Mouse (Mus musculus): Measurements from ENCODE around the gene Ppp4r4.
A peak's percentile ranks its signal among the peaks of the same experiment; 100 is the strongest.
"Not testable (repeated sequence)": the region's sequence is repeated elsewhere in the genome, so short reads cannot be mapped to it uniquely, and the experiment has no call there.

Gene Ppp4r4

GRCm38 (mm10) chr12:103532020-103532648, at the start of gene Ppp4r4:
TSS of gene Ppp4r4 (plus strand) at chr12:103532283.
- peak; percentile 85 to 89 for DNase-seq (ENCODE audit: low spot score in 2 of 2)

GRCm38 (mm10) chr12:103482781-103483180, 49.3 kb upstream of the Ppp4r4 start:
- DNase-seq (ENCODE audit: low spot score in 2 of 2), result no peak

- not testable (repeated sequence) for DNase-seq (ENCODE audit: low spot score in 2 of 2)
Observed at GRCm38 (mm10) chr12:103484200-103484972, 47.7 kb upstream of the Ppp4r4 start.

GRCm38 (mm10) chr12:103486726-103487125, 45.4 kb upstream of the Ppp4r4 start:
- no peak for DNase-seq (ENCODE audit: low spot score in 2 of 2)

GRCm38 (mm10) chr12:103487276-103487675, 44.8 kb upstream of the Ppp4r4 start:
- no peak for DNase-seq (ENCODE audit: low spot score in 2 of 2)

GRCm38 (mm10) chr12:103487750-103488149, 44.3 kb upstream of the Ppp4r4 start:
- DNase-seq (ENCODE audit: low spot score in 2 of 2), result no peak

- no peak for DNase-seq (ENCODE audit: low spot score in 2 of 2)
Observed at GRCm38 (mm10) chr12:103491091-103491730, 40.9 kb upstream of the Ppp4r4 start.

GRCm38 (mm10) chr12:103492767-103493166, 39.3 kb upstream of the Ppp4r4 start:
- DNase-seq (ENCODE audit: low spot score in 2 of 2), result peak; percentile 31 to 55

GRCm38 (mm10) chr12:103494486-103494885, 37.6 kb upstream of the Ppp4r4 start:
- peak in 1 of 2 experiments; percentile 29 for DNase-seq (ENCODE audit: low spot score in 2 of 2)

- DNase-seq (ENCODE audit: low spot score in 2 of 2), result no peak
Observed at GRCm38 (mm10) chr12:103498768-103499167, 33.3 kb upstream of the Ppp4r4 start.

- DNase-seq (ENCODE audit: low spot score in 2 of 2), result no peak
Observed at GRCm38 (mm10) chr12:103499261-103499660, 32.8 kb upstream of the Ppp4r4 start.

- DNase-seq (ENCODE audit: low spot score in 2 of 2), result no peak
Observed at GRCm38 (mm10) chr12:103503300-103503699, 28.8 kb upstream of the Ppp4r4 start.

- DNase-seq (ENCODE audit: low spot score in 2 of 2), result no peak
Observed at GRCm38 (mm10) chr12:103504402-103504801, 27.7 kb upstream of the Ppp4r4 start.

GRCm38 (mm10) chr12:103508346-103508745, 23.7 kb upstream of the Ppp4r4 start:
- no peak for DNase-seq (ENCODE audit: low spot score in 2 of 2)

- DNase-seq (ENCODE audit: low spot score in 2 of 2), result no peak
Observed at GRCm38 (mm10) chr12:103509893-103510292, 22.2 kb upstream of the Ppp4r4 start.

GRCm38 (mm10) chr12:103511586-103511985, 20.5 kb upstream of the Ppp4r4 start:
- DNase-seq (ENCODE audit: low spot score in 2 of 2), result no peak

- DNase-seq (ENCODE audit: low spot score in 2 of 2), result no peak
Observed at GRCm38 (mm10) chr12:103513039-103513438, 19.0 kb upstream of the Ppp4r4 start.

GRCm38 (mm10) chr12:103513451-103513871, 18.6 kb upstream of the Ppp4r4 start:
- peak; percentile 38 to 57 for DNase-seq (ENCODE audit: low spot score in 2 of 2)

GRCm38 (mm10) chr12:103514354-103514753, 17.7 kb upstream of the Ppp4r4 start:
- peak; percentile 48 to 66 for DNase-seq (ENCODE audit: low spot score in 2 of 2)

GRCm38 (mm10) chr12:103515638-103516037, 16.4 kb upstream of the Ppp4r4 start:
- no peak for DNase-seq (ENCODE audit: low spot score in 2 of 2)

GRCm38 (mm10) chr12:103518640-103519039, 13.4 kb upstream of the Ppp4r4 start:
- DNase-seq (ENCODE audit: low spot score in 2 of 2), result no peak

- DNase-seq (ENCODE audit: low spot score in 2 of 2), result no peak
Observed at GRCm38 (mm10) chr12:103530596-103530995, 1.5 kb upstream of the Ppp4r4 start.
